Mouse (Mus musculus) cortical plate, adult 2 months (tissue): Measurements from ENCODE around the gene Hnrnpa2b1. TPM values are rescaled to one million over a fixed set of nuclear protein-coding genes. Genes with fewer than 3 reads are reported as not detected.

Experiments used
- H3K27ac ChIP-seq: fragments of 200-500 bp; 2 replicates; pipeline ENCODE4 v1.5.1; 2012; ENCODE audit warnings: low read length, control low read depth, inconsistent platforms; ENCODE audit not compliant: insufficient read depth
- H3K4me1 ChIP-seq: fragments of 200-500 bp; 2 replicates; pipeline ENCODE4 v1.6.1; 2011; ENCODE audit warnings: low read length; ENCODE audit not compliant: control insufficient read depth, insufficient read depth
- H3K4me3 ChIP-seq: fragments of 200-500 bp; 2 replicates; pipeline ENCODE4 v1.5.1; 2011; ENCODE audit warnings: mild to moderate bottlenecking, low read length, control low read depth; ENCODE audit not compliant: insufficient read depth
- CTCF ChIP-seq: fragments of 200-500 bp; IDR thresholded peaks from 2 replicates; pipeline ENCODE4 v1.5.1; 2011; ENCODE audit warnings: mild to moderate bottlenecking, control low read depth, low read length; ENCODE audit not compliant: insufficient read depth; ENCODE audit errors: extremely low read depth
- POLR2A ChIP-seq: fragments of 200-500 bp; IDR thresholded peaks from 2 replicates; pipeline ENCODE4 v1.6.1; 2011; ENCODE audit warnings: mild to moderate bottlenecking, low read length, control low read depth; ENCODE audit not compliant: insufficient read depth; ENCODE audit errors: extremely low read depth
- polyA plus RNA-seq: library from polyadenylated mRNA; depleted of rRNA; stranded (reverse); fragments of >200 nt; gene quantifications from 2 replicates; pipeline ENCODE4 v1.2.3, GENCODE M21; 2012; rRNA removed

Gene Hnrnpa2b1
- polyA plus RNA-seq, 1 experiment: 529 TPM

DNA sequence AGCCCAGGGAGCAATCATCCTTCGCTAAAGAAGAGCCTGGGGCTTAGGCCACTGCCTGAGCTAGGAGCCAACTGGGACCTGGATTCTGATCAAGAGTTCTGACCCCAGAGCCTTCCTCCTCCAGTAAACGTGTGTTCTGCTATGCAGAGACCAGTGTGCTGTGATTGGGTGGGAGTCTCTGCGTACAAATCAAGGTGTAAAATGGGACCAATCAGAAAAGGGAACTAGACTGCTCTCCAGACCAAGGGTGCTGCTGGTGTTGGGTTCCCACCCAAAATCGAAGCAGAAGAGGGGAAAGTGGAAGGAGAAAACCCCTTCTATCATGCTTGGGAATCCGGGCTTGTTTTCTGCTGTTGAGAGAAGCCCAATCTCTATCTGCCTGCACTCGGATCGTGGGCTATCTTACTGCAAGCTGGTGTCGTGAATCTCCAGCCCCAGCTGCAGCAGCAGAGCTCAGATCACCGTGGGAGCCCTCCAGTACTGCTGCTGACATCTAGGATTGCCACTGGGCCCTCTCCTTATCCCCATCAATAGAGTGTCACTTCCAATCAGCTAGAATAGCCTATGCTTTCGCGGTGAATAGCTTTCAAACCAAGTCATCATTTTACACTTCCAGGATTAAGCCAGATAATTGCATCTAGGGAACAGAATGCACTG lies 46.1 kb downstream of the Hnrnpa2b1 start:
- H3K4me3 ChIP-seq: no peak overlapping the region
- H3K4me1 ChIP-seq: no peaks in the 10 kb centered on the region
- TF ChIP-seq POLR2A: no peak
- TF ChIP-seq CTCF: no peak
- H3K27ac ChIP-seq: no peak overlapping the region

DNA sequence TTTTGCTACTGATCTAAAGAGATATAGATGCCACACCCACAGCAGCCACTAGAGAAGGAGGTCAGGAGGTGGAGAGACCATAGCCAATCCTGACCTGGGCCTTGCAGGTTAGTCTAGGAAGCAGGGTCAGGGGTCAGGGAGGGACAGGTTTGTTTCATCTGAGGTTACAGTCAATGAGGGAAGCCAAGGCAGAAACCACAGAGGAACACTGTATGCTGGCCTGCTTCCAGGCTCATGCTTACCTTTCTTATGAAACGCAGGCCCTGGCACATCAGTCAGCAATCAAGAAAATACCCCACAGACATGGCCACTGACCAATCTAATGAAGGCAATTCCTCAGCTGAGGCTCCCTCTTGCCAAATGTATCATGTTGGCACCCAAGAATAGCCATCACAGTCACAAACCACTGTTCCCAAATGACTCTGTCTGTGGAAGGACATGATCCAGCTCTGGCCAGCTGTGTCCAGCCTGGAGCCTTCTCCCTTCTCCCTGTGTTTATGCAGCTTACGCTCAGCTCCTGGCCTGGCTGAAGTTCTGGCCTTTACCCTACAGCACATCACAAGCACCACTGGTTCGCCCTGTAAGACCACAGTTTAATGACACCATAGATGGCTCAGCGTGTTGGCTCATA lies 52.3 kb downstream of the Hnrnpa2b1 start:
- no peak overlapping the region for H3K4me3 ChIP-seq
- no peak for TF ChIP-seq CTCF
- TF ChIP-seq POLR2A: no peak
- H3K4me1 ChIP-seq: no peaks in the 10 kb centered on the region
- no peak overlapping the region for H3K27ac ChIP-seq

- H3K4me1 ChIP-seq: no peaks in the 10 kb centered on the region
- H3K4me3 ChIP-seq: no peak overlapping the region
- no peak overlapping the region for H3K27ac ChIP-seq
- TF ChIP-seq CTCF (no peak), POLR2A (no peak)
Observed at GRCm38 (mm10) chr6:51416433-51416832, 53.3 kb downstream of the Hnrnpa2b1 start.

Other genes starting within 250 kb of the Hnrnpa2b1 start
- 3.3 and 3.8 TPM in 2 replicates for gene Nfe2l3, start 37.2 kb downstream of the Hnrnpa2b1 start, polyA plus RNA-seq
- gene Cbx3, start 466 bp upstream of the Hnrnpa2b1 start, polyA plus RNA-seq: 81.3 and 85.2 TPM in 2 replicates
- 64.9 and 67.4 TPM in 2 replicates for gene Snx10, start 54.0 kb upstream of the Hnrnpa2b1 start, polyA plus RNA-seq